Mouse (Mus musculus) kidney, adult 2 months (tissue): ENCODE measurements around the gene Hist3h2ba. TPM values are rescaled to one million over a fixed set of nuclear protein-coding genes. Genes with fewer than 3 reads are reported as not detected.
A peak's percentile ranks its signal among the peaks of the same experiment; 100 is the strongest.

Source experiments
- DNase-seq: peaks from one replicate; pipeline ENCODE4 v3.0.0; 2021
- H3K27ac ChIP-seq: fragments of 200-500 bp; 2 replicates; pipeline ENCODE4 v1.5.1; 2012; ENCODE audit warnings: low read depth, low read length, control low read depth, inconsistent platforms; ENCODE audit not compliant: insufficient read depth
- H3K27me3 ChIP-seq: fragments of 200-500 bp; replicated peaks from 2 replicates; pipeline ENCODE4 v1.6.1; 2012; ENCODE audit warnings: mild to moderate bottlenecking, moderate library complexity, low read length, inconsistent platforms; ENCODE audit not compliant: control insufficient read depth, insufficient read depth
- H3K36me3 ChIP-seq: fragments of 200-500 bp; 2 replicates; pipeline ENCODE4 v1.6.1; 2012; ENCODE audit warnings: mild to moderate bottlenecking, moderate library complexity, low read length, inconsistent platforms; ENCODE audit not compliant: control insufficient read depth, insufficient read depth
- H3K4me1 ChIP-seq: fragments of 200-500 bp; 2 replicates; pipeline ENCODE4 v1.6.1; 2011; ENCODE audit warnings: low read length; ENCODE audit not compliant: control insufficient read depth, insufficient read depth
- H3K4me3 ChIP-seq: fragments of 200-500 bp; 2 replicates; pipeline ENCODE4 v1.5.1; 2011; ENCODE audit warnings: mild to moderate bottlenecking, low read depth, low read length, control low read depth; ENCODE audit not compliant: insufficient read depth
- CTCF ChIP-seq: fragments of 200-500 bp; conservative IDR thresholded peaks from 2 replicates; pipeline ENCODE4 v1.5.1; 2011; ENCODE audit warnings: low read depth, mild to moderate bottlenecking, control low read depth, low read length, moderate library complexity, mixed read lengths; ENCODE audit not compliant: insufficient read depth, insufficient read length
- POLR2A ChIP-seq: fragments of 200-500 bp; IDR thresholded peaks from one replicate; pipeline ENCODE4 v1.6.1; 2011; ENCODE audit warnings: low read depth, low read length, control low read depth
- WGBS: fragments of 180-500 bp; shearing (Covaris S2); methylation state at CpG from one replicate; pipeline ENCODE4 v1.1.7; 2018; 5-methylcytosine and 5-hydroxymethylcytosine counted together
- polyA plus RNA-seq: library from polyadenylated mRNA; depleted of rRNA; stranded (reverse); fragments of >200 nt; gene quantifications from 2 replicates; pipeline ENCODE4 v1.2.3, GENCODE M21; 2012

Hist3h2ba gene
- polyA plus RNA-seq, 1 experiment, result 3.0 TPM

GRCm38 (mm10) chr11:58965001-58965760 is 16.5 kb downstream of the Hist3h2ba start:
- no peak for TF ChIP-seq POLR2A
- no peak for TF ChIP-seq CTCF
- Histone ChIP-seq H3K36me3 (no peaks in the 10 kb centered on the region), H3K4me1 (peaks cover 17% of the 10 kb centered on the region; the same call in 1 of the 2 replicates), H3K27me3 (no peaks in the 10 kb centered on the region), H3K4me3 (no peak overlapping the region), H3K27ac (no peak overlapping the region)
- no peak for DNase-seq
- WGBS, result 54% methylated on average over 12 of the region's 12 CpGs

- DNase-seq, result no peak
- no peaks in the 10 kb centered on the region for H3K36me3 ChIP-seq
- no peak for TF ChIP-seq POLR2A
- peak; percentile 46 for TF ChIP-seq CTCF
- H3K4me1 ChIP-seq, result peaks cover 24% of the 10 kb centered on the region; the same call in 1 of the 2 replicates
- H3K27ac ChIP-seq, result no peak overlapping the region
- WGBS, result 93% methylated on average over 1 of the region's 1 CpGs
- H3K4me3 ChIP-seq, result no peak overlapping the region
- H3K27me3 ChIP-seq, result no peaks in the 10 kb centered on the region
Observed at GRCm38 (mm10) chr11:58967346-58967745, 18.6 kb downstream of the Hist3h2ba start.

- peaks cover 24% of the 10 kb centered on the region; the same call in 1 of the 2 replicates for H3K4me1 ChIP-seq
- no peak for TF ChIP-seq CTCF
- no peak for TF ChIP-seq POLR2A
- 66% methylated on average over 7 of the region's 7 CpGs for WGBS
Observed at GRCm38 (mm10) chr11:58968551-58968950, 19.8 kb downstream of the Hist3h2ba start.

GRCm38 (mm10) chr11:58969027-58969426 is 20.3 kb downstream of the Hist3h2ba start:
- Histone ChIP-seq H3K27me3 (no peaks in the 10 kb centered on the region), H3K36me3 (no peaks in the 10 kb centered on the region), H3K27ac (peak overlapping the region; percentile 52; the same call in 1 of the 2 replicates), H3K4me3 (no peak overlapping the region), H3K4me1 (peaks cover 24% of the 10 kb centered on the region; the same call in 1 of the 2 replicates)
- peak; percentile 62 for DNase-seq
- WGBS, result 45% methylated on average over 8 of the region's 8 CpGs
- TF ChIP-seq CTCF (no peak), POLR2A (no peak)

More at GRCm38 (mm10) chr11:58968551-58968950, 19.8 kb downstream of the Hist3h2ba start:
- H3K27ac ChIP-seq, result no peak overlapping the region
- H3K4me3 ChIP-seq, result no peak overlapping the region
- no peaks in the 10 kb centered on the region for H3K36me3 ChIP-seq
- no peak for DNase-seq
- H3K27me3 ChIP-seq, result no peaks in the 10 kb centered on the region

- Histone ChIP-seq H3K4me1 (peaks cover 24% of the 10 kb centered on the region; the same call in 1 of the 2 replicates), H3K27ac (peak overlapping the region; percentile 59; the same call in 1 of the 2 replicates), H3K36me3 (no peaks in the 10 kb centered on the region), H3K27me3 (no peaks in the 10 kb centered on the region), H3K4me3 (no peak overlapping the region)
- peak; percentile 87 for DNase-seq
- WGBS, result 38% methylated on average over 6 of the region's 6 CpGs
- no peak for TF ChIP-seq POLR2A
Observed at GRCm38 (mm10) chr11:58969659-58970058, 20.9 kb downstream of the Hist3h2ba start.

GRCm38 (mm10) chr11:58970831-58971530 is 22.3 kb downstream of the Hist3h2ba start:
- H3K4me3 ChIP-seq, result no peak overlapping the region
- DNase-seq, result no peak
- 85% methylated on average over 21 of the region's 21 CpGs for WGBS
- TF ChIP-seq POLR2A (no peak), CTCF (no peak)
- no peak overlapping the region for H3K27ac ChIP-seq
- H3K27me3 ChIP-seq, result no peaks in the 10 kb centered on the region
- no peaks in the 10 kb centered on the region for H3K36me3 ChIP-seq
- peaks cover 24% of the 10 kb centered on the region; the same call in 1 of the 2 replicates for H3K4me1 ChIP-seq

- TF ChIP-seq CTCF (no peak), POLR2A (no peak)
- WGBS, result 85% methylated on average over 3 of the region's 3 CpGs
- no peak overlapping the region for H3K27ac ChIP-seq
- no peak for DNase-seq
- H3K4me1 ChIP-seq, result peaks cover 24% of the 10 kb centered on the region; the same call in 1 of the 2 replicates
- H3K4me3 ChIP-seq, result no peak overlapping the region
- H3K27me3 ChIP-seq, result no peaks in the 10 kb centered on the region
- H3K36me3 ChIP-seq, result no peaks in the 10 kb centered on the region
Observed at GRCm38 (mm10) chr11:58971796-58972195, 23.1 kb downstream of the Hist3h2ba start.
